Mouse (Mus musculus): ENCODE measurements around the gene Iqgap1. TPM values are rescaled to one million over a fixed set of nuclear protein-coding genes. Genes with fewer than 3 reads are reported as not detected.

The Iqgap1 gene
- polyA plus RNA-seq, 1 experiment: 35.5 TPM

DNA sequence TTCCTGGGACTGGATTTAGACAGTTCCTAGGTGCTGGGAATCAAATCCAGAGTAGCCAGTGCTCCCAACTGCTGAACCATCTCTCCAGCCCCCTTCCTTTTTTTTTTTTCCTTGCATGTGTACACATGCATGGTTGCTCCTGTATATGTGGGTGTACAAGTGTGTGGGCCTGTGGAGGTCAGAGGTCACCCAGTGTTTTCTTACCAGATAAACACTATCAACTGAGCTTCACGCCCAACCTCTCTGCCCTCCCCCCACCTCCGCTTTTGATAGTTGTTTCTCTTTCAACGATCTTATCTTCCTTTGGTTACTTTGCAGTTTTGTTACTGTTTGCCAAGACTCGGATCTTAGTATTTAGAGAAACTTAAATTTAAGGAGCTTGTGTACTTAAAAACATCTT is 128.9 kb downstream of the Iqgap1 start:
- no peaks in the 10 kb centered on the region for H3K27me3 ChIP-seq (ENCODE audit: control insufficient read depth, insufficient read depth, low read length)
- no peak overlapping the region for H3K4me3 ChIP-seq (ENCODE audit: control insufficient read depth, low read depth, low read length)
- H3K27ac ChIP-seq (ENCODE audit: control insufficient read depth, insufficient read depth, low read depth, low read length): no peak overlapping the region
- H3K4me1 ChIP-seq (ENCODE audit: control insufficient read depth, insufficient read depth, low read length): no peaks in the 10 kb centered on the region; the same call in 1 of the 2 replicates
- TF ChIP-seq CTCF (IDR thresholded peaks at IDR 0.05; ENCODE audit: control insufficient read depth, insufficient read depth, insufficient replicate concordance, low read depth, low read length) (no peak), POLR2A (IDR thresholded peaks at IDR 0.05; ENCODE audit: control insufficient read depth, low read depth, low read length) (no peak)
- no peaks in the 10 kb centered on the region for H3K36me3 ChIP-seq (ENCODE audit: control insufficient read depth, insufficient read depth, low read length)

DNA sequence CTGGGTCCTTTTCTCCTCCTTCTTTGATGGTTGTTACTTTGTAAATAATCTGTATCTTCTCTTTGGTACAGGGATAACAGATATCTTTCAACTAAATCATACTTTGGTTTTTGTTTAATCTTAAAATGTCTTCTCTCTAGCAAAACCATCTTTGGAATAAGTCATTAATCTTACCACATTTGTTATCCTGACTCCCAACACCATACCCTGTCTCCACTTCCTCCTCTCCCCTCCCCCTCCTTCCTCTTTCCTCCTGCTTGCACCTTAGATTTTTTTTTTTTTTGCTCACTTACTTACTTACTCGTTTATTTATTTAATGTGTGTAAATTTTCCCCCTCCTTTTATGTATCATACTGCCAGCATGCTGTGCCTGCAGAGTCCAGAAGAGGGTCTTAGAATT is 129.4 kb downstream of the Iqgap1 start:
- TF ChIP-seq POLR2A (IDR thresholded peaks at IDR 0.05; ENCODE audit: control insufficient read depth, low read depth, low read length) (no peak), CTCF (IDR thresholded peaks at IDR 0.05; ENCODE audit: control insufficient read depth, insufficient read depth, insufficient replicate concordance, low read depth, low read length) (no peak)
- no peaks in the 10 kb centered on the region for H3K36me3 ChIP-seq (ENCODE audit: control insufficient read depth, insufficient read depth, low read length)
- no peak overlapping the region for H3K4me3 ChIP-seq (ENCODE audit: control insufficient read depth, low read depth, low read length)
- no peaks in the 10 kb centered on the region; the same call in 1 of the 2 replicates for H3K4me1 ChIP-seq (ENCODE audit: control insufficient read depth, insufficient read depth, low read length)
- no peak overlapping the region for H3K27ac ChIP-seq (ENCODE audit: control insufficient read depth, insufficient read depth, low read depth, low read length)
- no peaks in the 10 kb centered on the region for H3K27me3 ChIP-seq (ENCODE audit: control insufficient read depth, insufficient read depth, low read length)

DNA sequence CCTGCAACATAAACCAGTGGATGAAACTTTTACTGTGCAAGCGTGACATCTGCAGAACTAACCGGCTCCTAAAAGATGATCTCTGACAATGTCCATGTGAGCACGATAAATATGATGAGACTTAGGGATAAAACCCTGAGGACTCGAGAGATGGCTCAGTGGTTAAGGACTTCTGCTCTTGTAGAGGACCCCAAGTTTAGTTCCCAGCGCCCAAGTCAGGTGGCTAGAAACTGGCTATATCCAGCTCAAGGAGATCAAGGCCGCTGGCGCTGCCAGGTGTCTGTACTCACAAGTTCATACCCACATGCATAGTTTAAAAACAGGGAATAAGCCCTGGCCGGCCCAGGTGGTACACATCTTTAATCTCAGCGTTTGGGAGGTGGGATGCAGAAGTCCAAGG is 133.3 kb downstream of the Iqgap1 start:
- H3K4me3 ChIP-seq (ENCODE audit: control insufficient read depth, low read depth, low read length): no peak overlapping the region
- no peaks in the 10 kb centered on the region; the same call in 1 of the 2 replicates for H3K27me3 ChIP-seq (ENCODE audit: control insufficient read depth, insufficient read depth, low read length)
- no peaks in the 10 kb centered on the region for H3K36me3 ChIP-seq (ENCODE audit: control insufficient read depth, insufficient read depth, low read length)
- peaks cover 9% of the 10 kb centered on the region for H3K4me1 ChIP-seq (ENCODE audit: control insufficient read depth, insufficient read depth, low read length)
- TF ChIP-seq CTCF (IDR thresholded peaks at IDR 0.05; ENCODE audit: control insufficient read depth, insufficient read depth, insufficient replicate concordance, low read depth, low read length): no peak
- no peak for TF ChIP-seq POLR2A (IDR thresholded peaks at IDR 0.05; ENCODE audit: control insufficient read depth, low read depth, low read length)
- H3K27ac ChIP-seq (ENCODE audit: control insufficient read depth, insufficient read depth, low read depth, low read length): no peak overlapping the region

DNA sequence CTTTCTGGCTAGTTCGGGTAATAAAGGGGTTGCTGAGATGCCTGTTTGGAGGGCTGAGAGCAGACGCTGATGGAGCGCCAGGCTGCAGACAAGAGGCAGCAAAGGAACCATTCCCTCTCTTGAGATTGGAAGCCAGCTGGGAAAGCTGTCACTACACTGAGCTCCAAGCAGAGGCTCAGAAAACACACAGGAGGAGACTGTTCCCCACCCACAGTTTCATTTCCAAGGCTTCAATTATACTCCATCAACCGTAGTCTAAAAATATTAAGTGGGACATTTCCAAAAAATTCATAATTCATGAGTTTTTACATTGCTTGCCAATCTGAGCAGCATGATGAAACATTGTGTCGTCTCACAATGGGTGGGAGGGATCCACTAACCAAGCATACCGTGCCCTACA is 134.6 kb downstream of the Iqgap1 start:
- TF ChIP-seq CTCF (IDR thresholded peaks at IDR 0.05; ENCODE audit: control insufficient read depth, insufficient read depth, insufficient replicate concordance, low read depth, low read length) (no peak), POLR2A (IDR thresholded peaks at IDR 0.05; ENCODE audit: control insufficient read depth, low read depth, low read length) (no peak)

DNA sequence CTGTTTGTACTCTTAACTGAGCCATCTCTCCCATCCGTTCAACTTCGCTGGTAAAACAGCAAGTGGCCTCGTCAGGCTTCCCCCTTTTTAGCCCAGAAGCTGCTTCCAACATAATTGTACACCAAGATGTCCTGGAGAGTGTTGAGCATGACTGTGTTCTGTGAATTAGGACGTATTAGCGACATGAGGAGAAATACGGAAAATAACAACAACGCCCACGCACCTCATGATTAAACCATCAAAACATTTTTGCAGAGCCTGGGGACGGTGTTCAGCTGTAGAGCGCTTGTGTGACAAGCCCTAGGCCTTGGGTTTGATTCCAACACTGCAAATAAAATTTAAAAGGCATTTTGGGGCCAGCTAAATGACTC is 136.6 kb downstream of the Iqgap1 start:
- no peak for TF ChIP-seq POLR2A (IDR thresholded peaks at IDR 0.05; ENCODE audit: control insufficient read depth, low read depth, low read length)
- TF ChIP-seq CTCF (IDR thresholded peaks at IDR 0.05; ENCODE audit: control insufficient read depth, insufficient read depth, insufficient replicate concordance, low read depth, low read length): no peak
- Histone ChIP-seq H3K27me3 (ENCODE audit: control insufficient read depth, insufficient read depth, low read length) (no peaks in the 10 kb centered on the region; the same call in 1 of the 2 replicates), H3K4me3 (ENCODE audit: control insufficient read depth, low read depth, low read length) (peak overlapping the region; percentile 92), H3K27ac (ENCODE audit: control insufficient read depth, insufficient read depth, low read depth, low read length) (peak overlapping the region; percentile 24), H3K4me1 (ENCODE audit: control insufficient read depth, insufficient read depth, low read length) (peaks cover 10% of the 10 kb centered on the region), H3K36me3 (ENCODE audit: control insufficient read depth, insufficient read depth, low read length) (no peaks in the 10 kb centered on the region)

More for the DNA sequence above, 134.6 kb downstream of the Iqgap1 start:
- no peak overlapping the region for H3K4me3 ChIP-seq (ENCODE audit: control insufficient read depth, low read depth, low read length)
- no peak overlapping the region for H3K27ac ChIP-seq (ENCODE audit: control insufficient read depth, insufficient read depth, low read depth, low read length)
- H3K4me1 ChIP-seq (ENCODE audit: control insufficient read depth, insufficient read depth, low read length): peaks cover 9% of the 10 kb centered on the region
- no peaks in the 10 kb centered on the region; the same call in 1 of the 2 replicates for H3K27me3 ChIP-seq (ENCODE audit: control insufficient read depth, insufficient read depth, low read length)
- H3K36me3 ChIP-seq (ENCODE audit: control insufficient read depth, insufficient read depth, low read length): no peaks in the 10 kb centered on the region

DNA sequence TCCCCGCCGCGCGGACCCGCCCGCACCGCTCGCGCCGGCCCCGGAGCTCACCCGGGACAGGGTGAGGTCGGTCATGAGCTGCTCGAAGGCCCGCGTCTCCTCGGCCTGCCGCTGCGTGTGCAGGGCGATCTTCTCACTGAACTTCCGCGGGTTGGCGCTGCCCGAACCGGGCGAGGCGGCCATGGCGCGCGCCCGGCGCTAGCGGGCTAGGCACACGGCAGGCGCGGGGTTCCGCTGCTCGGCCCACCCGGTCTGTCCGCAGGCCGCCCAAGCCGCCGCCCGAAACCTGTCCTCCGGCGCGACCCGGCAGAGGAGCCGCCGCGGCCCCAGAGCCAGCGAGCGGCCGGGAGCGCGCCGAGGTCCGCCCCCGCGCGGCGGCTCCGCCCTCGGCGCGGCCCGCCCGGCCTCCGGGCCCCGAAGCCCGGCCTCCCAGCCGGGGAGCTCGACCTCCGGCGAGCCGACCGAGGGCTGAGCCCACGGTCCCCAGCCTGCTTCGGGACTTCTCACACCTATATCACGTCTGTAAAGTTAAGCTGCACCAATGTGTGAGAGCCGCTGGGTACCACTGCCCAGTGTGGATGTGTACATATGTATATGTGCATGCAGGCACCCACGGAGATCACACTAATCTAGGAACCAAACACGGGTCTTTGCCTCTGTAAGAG is 137.1 kb downstream of the Iqgap1 start, which contains the start of gene Crtc3:
Gene Crtc3, minus strand, starts transcription at position 322 of the 665 bp plus-strand sequence.
- peak within 1 kb of the TSS; percentile 88 for H3K27ac ChIP-seq (ENCODE audit: control insufficient read depth, insufficient read depth, low read depth, low read length)
- TF ChIP-seq CTCF (IDR thresholded peaks at IDR 0.05; ENCODE audit: control insufficient read depth, insufficient read depth, insufficient replicate concordance, low read depth, low read length) (no peak), POLR2A (IDR thresholded peaks at IDR 0.05; ENCODE audit: control insufficient read depth, low read depth, low read length) (peak; percentile 13; the same call in 1 of the 2 replicates)

DNA sequence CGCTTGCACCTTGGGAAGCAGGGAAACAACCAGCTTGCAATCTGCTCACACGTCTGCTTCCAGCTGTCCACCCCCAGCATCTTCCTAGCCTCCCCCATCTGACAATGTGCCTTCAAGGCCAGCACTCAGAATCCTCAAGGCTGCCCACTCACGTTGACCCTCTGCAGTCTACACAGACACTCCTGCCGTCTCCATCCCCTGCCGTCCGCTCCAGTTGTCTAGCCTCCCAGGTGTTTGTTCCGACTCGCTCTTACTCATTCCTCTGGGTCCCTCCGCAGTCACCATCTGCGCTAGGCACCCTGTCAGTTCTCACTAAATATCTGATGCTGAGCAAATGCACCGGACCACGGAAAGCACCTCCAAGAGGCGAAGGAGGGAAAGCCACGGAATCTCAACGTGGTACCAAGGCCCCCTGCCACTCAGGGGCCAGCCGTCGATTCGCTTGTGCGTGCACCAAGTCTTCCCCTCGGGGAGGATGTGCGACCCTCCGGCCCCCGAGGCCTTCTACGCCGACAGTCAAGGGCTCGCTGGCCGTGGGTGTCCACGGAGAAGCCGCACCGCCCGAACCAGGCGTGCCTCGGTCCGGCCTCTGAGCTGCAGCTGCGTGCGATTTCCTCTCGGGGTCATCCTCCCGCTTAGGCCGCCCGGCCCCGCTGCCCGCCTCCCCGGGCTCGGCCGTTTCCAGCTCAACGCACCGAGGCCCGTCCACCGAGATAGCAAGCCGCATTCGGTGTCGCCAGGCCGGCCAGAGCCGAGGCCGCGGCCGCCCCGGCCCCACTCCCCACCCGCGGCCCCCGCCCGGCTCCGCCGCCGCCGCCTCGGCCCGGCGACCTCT is 137.8 kb downstream of the Iqgap1 start:
- H3K4me3 ChIP-seq (ENCODE audit: control insufficient read depth, low read depth, low read length): peak overlapping the region; percentile 92
- H3K27ac ChIP-seq (ENCODE audit: control insufficient read depth, insufficient read depth, low read depth, low read length): peak overlapping the region; percentile 88
- peaks cover 11% of the 10 kb centered on the region for H3K4me1 ChIP-seq (ENCODE audit: control insufficient read depth, insufficient read depth, low read length)
- no peak for TF ChIP-seq POLR2A (IDR thresholded peaks at IDR 0.05; ENCODE audit: control insufficient read depth, low read depth, low read length)
- H3K36me3 ChIP-seq (ENCODE audit: control insufficient read depth, insufficient read depth, low read length): no peaks in the 10 kb centered on the region
- H3K27me3 ChIP-seq (ENCODE audit: control insufficient read depth, insufficient read depth, low read length): no peaks in the 10 kb centered on the region; the same call in 1 of the 2 replicates

More for the DNA sequence above, 137.1 kb downstream of the Iqgap1 start, which contains the start of gene Crtc3:
- H3K4me1 ChIP-seq (ENCODE audit: control insufficient read depth, insufficient read depth, low read length): peaks cover 10% of the 10 kb centered on the region
- peak within 1 kb of the TSS; percentile 92 for H3K4me3 ChIP-seq (ENCODE audit: control insufficient read depth, low read depth, low read length)
- H3K36me3 ChIP-seq (ENCODE audit: control insufficient read depth, insufficient read depth, low read length): no peaks in the 10 kb centered on the region
- H3K27me3 ChIP-seq (ENCODE audit: control insufficient read depth, insufficient read depth, low read length): no peaks in the 10 kb centered on the region; the same call in 1 of the 2 replicates

Measured in testis, adult 2 months (tissue).